In genomic region chr2:180830607-180831006, GRCm38 (mm10) we compare ENCODE assay signal across 36 mouse cellular contexts. TPM values are rescaled to one million over a fixed set of nuclear protein-coding genes. Genes with fewer than 3 reads are reported as not detected.
"Had no signal": no experiment of that assay in that cellular context is flagged by ENCODE, and none has a peak within 500 bp of the region (broad histone marks: within the 10 kb centered on the region; RNA-seq: fewer than 3 reads in every experiment).

No protein-coding gene starts in this region.

- H3K4me2 ChIP-seq: heart, embryonic 12.5 days; hindbrain, embryonic 12.5 days; hindbrain, embryonic 14.5 days; intestine, embryonic 15.5 days; limb, embryonic 12.5 days; liver, embryonic 11.5 days; liver, embryonic 13.5 days had no signal

- H3K4me3 ChIP-seq: gastrocnemius, adult 2 months; heart, embryonic 10.5 days; heart, embryonic 12.5 days; hindbrain, embryonic 10.5 days; hindbrain, embryonic 12.5 days; intestine, embryonic 15.5 days; layer of hippocampus, adult 2 months; limb, embryonic 10.5 days; limb, embryonic 12.5 days; liver, embryonic 13.5 days had no signal

- H3K9ac ChIP-seq: heart, embryonic 12.5 days; hindbrain, embryonic 12.5 days; hindbrain, embryonic 14.5 days; intestine, embryonic 15.5 days; limb, embryonic 12.5 days; liver, embryonic 13.5 days had no signal

- H3K27me3 ChIP-seq: heart, embryonic 12.5 days; hindbrain, embryonic 12.5 days; intestine, embryonic 15.5 days; liver, embryonic 13.5 days had no signal

- H3K36me3 ChIP-seq: heart, embryonic 10.5 days; heart, embryonic 12.5 days; hindbrain, embryonic 12.5 days; intestine, embryonic 15.5 days; limb, embryonic 10.5 days; limb, embryonic 12.5 days; liver, embryonic 13.5 days had no signal

- H3K27ac ChIP-seq: gastrocnemius, adult 2 months; heart, embryonic 10.5 days; hindbrain, embryonic 10.5 days; hindbrain, embryonic 12.5 days; hindbrain, embryonic 14.5 days; intestine, embryonic 15.5 days; layer of hippocampus, adult 2 months; limb, embryonic 10.5 days; limb, embryonic 12.5 days; liver, embryonic 13.5 days had no signal

- H3K4me1 ChIP-seq: intestine, embryonic 15.5 days; limb, embryonic 10.5 days; limb, embryonic 12.5 days; liver, embryonic 13.5 days had no signal

- DNase-seq: gastrocnemius, adult 2 months; gastrocnemius, postnatal 10 days; gastrocnemius, postnatal 25 days; heart, adult 18-20 months; heart, postnatal 10 days; heart, postnatal 4 days; kidney, adult 18-20 months; kidney, adult 8-10 months; kidney, postnatal 10 days; kidney, postnatal 25 days; kidney, postnatal 4 days; liver; liver, embryonic 13.5 days had no signal

- H3K9me3 ChIP-seq: heart, embryonic 10.5 days; heart, embryonic 12.5 days; hindbrain, embryonic 10.5 days; hindbrain, embryonic 12.5 days; intestine, embryonic 15.5 days; limb, embryonic 10.5 days; limb, embryonic 12.5 days; liver, embryonic 13.5 days had no signal

RNA-seq across cellular contexts. Expression of gene Bhlhe23, which starts 53.9 kb away (rescaled TPM):
- total RNA-seq: gastrocnemius, adult 2 months; gastrocnemius, postnatal 10 days; gastrocnemius, postnatal 25 days; gastrocnemius, postnatal 4 days; granulocyte monocyte progenitor cell, adult 5-6 weeks; heart, adult 18-20 months; heart, adult 8-10 months; heart, postnatal 10 days; heart, postnatal 25 days; heart, postnatal 4 days; layer of hippocampus, adult 2 months; layer of hippocampus, postnatal 25 days; left cerebral cortex, postnatal 14 days had no signal
- polyA plus RNA-seq: heart, embryonic 12.5 days; heart, embryonic 14.5 days; heart, embryonic 16.5 days; inflammation-experienced regulatory T-cells, adult 6 months; intestine, embryonic 15.5 days; intestine, postnatal 0 days; kidney, embryonic 14.5 days; kidney, embryonic 16.5 days; limb, embryonic 10.5 days; limb, embryonic 12.5 days; limb, embryonic 14.5 days; liver, embryonic 11.5 days; liver, embryonic 13.5 days had no signal
